Mouse (Mus musculus) layer of hippocampus, adult 9-10 months (tissue): ENCODE results near the gene Mul1.

ENCODE experiments used
- DNase-seq: peaks from one replicate; pipeline ENCODE4 v3.0.0; 2022; ENCODE audit warnings: low spot score

Mul1 gene

DNA sequence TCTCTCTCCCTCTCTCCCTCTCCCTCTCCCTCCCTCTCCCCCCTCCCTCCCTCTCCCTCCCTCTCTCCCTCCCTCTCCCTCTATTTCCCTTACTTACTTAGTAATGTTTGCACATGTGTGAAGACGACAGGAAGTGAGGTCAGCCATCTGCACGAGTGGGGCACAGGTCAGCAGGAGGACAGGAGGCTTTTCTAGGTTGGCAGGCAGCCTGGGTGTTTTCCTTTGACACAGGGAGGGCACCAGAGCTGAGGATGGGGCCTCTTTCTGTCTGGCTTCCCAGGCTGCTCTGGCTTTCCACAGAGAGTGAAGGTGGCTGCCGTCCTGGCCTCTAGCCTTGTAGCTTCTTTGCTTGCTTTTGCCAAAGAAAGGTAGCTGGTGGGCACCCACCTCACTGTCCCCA is 5.6 kb downstream of the Mul1 start:
- DNase-seq = no peak

DNA sequence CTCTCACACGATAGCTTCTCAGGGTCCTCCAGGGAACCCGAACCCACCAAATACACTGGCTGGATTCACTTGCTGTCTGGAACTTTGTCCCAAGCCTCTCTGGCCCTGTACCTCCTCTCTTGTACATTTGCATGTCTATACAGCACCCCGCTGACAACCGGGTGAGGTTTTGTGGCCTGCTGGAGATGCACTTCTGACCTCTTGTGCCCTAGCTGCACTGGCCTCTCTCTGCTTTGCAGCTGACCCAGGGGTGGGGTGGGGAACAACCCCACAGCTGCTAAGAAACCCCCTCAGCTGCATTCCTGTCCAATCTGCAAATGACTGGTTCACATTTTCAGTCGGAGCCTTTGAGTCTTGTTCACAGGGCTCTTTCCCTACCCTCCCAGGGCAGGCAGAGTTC is 10.5 kb downstream of the Mul1 start:
- DNase-seq = no peak

DNA sequence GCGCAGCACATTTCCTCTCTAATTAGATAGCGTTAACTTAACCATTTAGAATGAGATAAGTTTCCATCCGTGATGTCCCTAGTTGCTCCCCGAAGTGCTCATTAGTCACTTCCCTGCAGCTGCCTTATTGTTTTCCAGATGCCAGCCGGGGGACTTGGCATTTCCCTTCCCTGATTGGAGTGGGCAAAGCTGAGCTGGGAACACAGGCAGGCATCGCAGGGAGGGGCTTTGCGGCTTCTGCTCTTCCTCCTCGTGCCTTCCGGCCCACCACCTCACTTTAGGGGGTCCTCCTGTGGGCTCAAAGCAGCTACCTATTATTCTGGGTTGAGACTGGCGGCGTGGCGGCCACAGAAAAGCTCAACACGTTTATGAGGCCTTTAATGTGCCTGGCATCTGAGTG is 12.5 kb downstream of the Mul1 start:
- DNase-seq = no peak

DNA sequence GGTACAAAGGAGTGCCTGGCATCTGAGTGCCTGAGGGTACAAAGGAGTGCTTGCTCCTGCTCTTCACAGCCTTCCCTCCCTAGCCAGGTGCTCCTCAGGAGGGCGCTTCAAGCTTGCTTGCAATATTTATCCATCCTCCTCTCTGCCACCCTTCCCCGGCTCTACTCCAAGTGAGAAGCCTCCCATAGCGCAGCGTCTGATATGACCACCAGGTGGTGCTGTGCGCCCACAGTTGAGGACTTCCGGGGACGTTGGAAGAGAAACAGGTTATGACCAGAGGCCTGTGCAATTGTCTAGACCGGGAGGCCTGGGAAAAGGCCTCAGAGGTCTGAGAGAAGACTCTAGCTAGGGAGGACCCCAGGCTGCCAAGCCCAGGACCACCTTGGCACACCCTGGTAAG is 12.9 kb downstream of the Mul1 start:
- DNase-seq = peak; percentile 96

DNA sequence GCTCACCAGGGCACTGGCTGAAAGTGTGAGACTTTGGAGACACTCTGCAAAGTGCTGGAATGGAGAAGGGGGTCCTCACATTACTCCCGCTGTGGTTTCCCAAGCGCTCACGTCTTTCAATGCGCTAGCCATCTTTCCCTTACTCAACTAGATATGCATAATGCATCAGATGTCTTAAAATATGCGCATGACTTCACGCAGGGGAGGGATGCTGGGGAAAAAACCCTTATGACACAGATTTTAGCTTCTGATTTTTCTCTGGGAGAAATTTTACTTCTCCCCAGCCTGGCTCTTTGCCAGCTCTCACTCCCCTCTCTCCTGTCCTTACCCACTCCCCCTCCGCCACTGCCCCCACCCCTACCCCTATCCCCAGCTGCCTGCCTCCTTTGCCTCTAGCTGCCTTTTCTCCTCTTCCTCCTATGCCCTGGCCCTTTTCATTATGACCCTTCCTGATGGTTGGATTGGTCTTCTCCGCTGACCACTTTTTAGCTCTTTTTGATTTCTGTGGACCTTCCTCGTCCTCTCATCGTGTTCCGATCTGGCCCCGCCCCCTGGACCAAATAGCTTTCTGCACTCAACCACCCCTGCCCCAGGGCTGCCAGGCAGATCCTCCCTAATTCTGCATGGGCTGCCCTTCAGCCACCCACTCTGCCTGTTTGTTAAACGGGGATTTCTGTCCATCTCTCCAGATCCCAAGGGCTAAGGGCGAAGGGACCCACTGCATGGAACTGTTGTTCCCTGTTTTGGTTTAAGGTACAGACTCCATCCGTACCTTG is 13.5 kb downstream of the Mul1 start:
- DNase-seq = no peak

DNA sequence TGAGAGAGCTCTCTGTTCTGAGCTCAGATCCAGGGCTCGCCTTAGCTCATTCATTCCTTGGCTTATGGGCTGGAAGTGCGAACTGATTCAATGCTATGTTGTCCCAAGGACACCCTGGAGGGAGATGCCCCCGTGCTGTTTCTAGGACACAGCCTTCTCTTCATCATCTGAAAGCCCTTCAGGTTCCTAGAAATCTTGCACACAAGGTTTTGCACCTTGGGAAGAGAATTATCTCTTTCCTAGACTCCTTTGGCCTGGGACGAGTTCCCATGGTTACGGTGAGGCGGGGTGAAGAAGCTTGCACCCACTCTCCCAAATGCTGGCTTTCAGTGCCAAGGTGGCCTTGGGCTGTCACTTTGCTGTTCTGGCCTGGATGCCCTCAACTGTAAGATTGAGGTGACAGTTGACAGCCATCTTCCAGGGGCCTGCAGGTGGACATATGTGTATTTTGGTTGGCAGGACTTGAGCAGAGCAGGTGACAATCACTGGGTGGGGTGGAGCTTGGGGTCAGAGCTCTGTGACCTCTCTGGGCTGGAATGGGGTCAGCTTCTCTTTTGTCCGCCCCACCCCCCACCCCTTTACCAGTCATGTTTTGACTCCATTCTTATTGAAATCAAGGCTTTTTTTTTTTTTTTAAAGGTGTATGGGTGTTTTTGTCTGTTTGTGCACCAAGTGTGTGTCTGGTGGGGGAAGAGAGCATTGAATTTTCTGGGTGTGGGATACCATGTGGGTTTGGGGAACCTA is 14.6 kb downstream of the Mul1 start:
- no peak for DNase-seq

DNA sequence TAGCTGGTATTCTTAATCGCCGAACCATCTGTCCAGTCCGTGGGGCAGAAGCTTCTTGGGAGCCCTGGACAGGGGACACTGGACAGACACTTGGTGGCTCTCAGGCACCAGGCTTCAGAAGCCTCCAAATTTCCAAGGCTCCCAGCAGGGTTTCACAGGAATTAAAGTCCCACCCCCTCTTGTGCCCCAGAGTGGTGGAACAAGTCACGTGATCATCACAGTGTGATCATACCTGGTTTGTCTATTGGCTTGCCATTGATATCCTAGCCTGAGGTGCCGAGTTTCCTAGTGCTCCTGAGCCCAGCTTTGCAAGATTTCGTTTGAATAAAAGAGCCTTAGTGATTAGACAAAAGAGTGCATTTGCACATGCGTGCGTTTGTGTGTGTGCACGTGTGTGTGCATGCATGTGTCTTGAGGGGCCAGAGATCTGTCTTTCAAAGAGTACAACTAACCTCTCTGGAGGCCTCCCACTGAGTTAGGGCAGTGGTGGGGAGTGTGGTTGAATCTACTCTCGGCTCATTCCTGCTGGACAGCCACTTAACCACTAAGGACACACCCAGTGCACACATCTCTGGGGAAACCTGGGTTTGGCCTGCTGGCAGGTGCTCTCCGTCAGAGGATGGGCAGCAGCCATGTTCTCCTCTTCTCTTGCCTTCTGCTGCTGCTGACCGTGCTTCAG is 15.3 kb downstream of the Mul1 start:
- no peak for DNase-seq

DNA sequence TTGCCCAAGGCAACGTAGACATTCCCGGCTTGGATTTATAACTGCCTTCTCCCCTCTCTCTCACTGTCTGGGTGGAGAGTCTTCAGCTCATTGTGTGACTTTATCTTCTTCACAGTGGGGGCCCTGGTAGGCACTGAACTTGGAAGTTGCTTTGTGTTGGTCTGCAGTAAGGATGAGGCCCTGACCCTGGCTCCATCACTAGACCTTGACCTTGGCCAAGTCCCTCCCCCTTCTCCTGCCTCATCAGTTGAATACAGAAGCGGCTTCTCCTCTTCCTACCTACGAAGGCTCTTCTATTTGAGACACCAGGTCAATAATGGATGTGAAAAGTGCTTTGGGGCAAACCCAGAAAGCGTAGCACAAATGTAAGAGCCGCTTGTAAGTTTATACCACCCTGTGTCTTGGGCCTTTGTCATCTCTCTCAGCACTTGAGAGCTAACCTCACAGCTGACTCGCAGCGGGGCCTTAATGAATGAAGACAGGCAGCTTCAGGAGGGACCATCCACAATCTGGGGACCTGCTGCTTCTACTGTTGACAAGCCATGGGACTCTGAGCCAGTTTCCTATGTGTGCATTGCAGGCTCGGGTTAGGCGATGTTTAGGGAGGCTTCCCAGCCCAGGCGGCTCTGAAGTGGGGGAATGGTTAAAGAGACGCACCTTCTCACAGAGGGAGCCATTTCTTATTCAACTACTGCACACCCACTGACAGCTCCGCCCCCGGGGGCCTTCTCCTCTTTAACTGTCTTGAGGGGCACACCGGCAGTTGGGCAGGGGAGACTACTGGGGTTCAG is 18.0 kb downstream of the Mul1 start:
- no peak for DNase-seq

DNA sequence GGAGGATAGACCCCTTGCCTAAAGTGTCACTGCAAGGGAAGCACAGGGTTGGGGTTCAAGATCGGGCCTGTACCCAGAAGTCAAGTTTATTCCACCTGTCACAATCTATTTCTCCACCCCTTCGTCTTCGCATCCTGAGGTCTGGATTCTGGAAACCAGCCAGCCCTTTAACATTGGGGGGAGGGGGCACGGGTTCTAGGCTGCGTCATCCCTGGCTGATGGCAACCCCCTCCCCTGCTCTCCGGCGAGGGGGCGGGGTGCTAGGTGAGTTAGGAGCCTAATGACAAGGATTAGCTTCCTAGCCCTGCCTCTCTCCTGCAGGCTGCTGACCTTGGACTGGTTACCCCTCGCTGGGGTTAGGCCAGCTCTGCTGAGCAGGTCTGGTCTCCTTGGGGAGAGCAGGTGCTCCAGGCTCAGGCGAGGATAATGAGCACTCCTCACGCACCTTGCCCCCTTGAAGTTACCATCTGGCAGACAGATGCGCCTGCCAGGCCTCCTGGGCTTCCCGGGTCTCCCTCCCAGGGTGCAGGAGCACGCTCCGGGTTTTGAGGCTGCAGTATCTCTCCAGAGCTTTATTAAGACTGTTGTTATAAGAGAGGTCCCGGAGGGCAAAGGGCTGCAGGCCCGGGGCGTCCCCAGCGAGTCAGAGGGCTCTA is 18.8 kb downstream of the Mul1 start:
- DNase-seq = no peak

DNA sequence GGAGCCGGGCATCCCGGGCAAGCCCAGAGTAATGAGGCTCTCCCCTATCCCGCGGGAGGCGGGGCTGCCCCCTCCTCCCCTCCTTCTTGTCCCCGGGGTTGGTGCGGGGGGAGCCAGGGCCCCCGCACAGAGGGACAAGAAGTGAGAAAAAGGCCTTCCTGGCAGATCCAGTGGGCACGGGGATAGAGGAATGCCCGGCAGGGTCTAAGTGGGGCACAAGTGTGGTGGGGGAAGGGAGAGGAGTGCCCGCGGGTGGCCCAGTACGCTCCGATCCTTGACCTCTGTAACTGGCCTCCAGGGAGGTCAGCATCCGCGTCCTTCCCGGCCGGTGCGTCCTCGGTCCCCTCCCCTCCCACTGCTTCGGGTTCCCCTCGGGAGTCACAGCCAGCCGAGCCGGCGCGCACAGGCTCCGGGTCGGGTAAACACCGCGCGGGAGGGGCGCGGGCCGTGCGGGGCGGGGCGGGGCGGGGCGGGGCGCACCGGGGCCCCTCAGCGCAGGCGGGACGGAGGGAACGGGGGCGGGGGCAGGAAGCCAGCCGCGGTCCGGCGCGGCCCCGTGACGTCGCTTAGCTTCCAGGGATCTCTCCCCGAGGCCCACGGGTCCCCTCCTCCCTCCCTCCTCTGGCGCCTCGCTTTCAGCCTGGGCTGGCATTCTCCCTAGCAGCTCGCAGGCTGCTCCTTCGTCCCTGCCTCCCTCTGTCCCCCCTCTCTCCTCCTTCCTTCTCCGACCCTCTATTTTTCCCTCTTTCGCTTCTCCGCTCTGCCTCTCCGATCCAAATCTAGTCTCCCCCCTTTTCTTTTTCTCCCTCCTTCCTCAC is 19.5 kb downstream of the Mul1 start, which contains the start of gene Camk2n1:
Camk2n1 (plus strand) TSS at position 562 of the 818 bp plus-strand sequence.
- no peak for DNase-seq

DNA sequence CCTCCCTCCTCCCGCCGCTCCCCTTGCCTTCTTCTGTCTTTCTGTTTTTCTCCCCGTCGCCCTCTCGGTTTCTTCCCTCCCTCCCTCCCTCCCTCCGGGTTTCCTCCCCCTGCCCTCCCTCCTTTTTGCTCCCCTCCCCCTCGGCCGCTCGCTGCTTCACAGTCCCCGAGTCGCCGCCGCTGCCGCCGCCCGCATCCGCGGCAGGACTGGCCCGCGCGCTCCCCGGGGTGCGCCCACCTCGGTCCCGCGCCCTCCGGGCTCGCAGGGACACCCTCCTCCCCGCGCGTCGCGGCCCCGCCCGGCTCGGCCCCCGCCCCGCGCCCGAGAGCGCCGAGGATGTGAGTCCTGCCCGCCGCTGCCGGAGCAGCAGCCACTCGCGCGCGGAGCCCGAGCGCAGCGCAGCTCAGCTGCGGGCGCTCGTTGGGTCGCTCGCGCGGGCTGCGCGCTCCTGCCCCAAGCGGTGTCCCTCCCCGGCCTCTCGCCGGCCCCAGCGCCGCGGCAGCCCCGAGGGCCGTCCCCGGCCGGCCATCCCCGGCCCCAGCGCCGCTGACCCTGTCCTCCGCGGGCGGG is 20.2 kb downstream of the Mul1 start:
- DNase-seq = no peak

DNA sequence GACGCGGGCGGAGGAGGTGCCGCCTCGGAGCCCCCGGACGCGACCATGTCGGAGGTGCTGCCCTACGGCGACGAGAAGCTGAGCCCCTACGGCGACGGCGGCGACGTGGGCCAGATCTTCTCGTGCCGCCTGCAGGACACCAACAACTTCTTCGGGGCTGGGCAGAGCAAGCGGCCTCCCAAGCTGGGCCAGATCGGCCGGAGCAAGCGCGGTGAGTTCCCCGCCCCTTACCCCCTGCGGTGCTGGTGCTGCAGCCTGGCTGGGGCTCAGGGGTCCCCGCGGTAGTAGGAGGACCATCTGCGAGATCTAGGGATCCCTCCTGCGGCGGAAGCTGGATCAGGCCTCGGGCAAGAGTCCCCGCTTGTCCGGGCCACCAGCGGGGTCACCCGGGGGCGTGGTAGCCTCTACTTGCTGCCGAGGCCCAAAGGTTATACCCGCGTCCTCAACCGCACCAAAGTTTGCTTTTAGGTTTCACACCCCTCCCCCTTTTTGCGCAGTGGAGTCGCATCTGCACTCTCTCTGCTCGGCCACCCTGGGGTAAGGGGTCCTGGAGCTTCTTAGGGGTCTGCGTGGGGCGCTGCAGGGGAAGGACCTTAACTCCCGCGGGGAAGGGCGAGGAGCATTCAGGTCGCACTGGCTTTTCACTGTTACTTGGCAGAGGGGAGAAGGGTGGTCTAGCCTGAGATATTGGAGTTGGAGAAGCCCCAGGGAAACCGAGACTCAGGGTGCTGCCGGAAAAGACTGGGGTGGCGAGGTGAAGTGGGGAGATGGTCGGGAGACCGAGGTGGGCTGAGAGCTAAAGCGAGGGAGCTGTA is 20.9 kb downstream of the Mul1 start:
- no peak for DNase-seq

DNA sequence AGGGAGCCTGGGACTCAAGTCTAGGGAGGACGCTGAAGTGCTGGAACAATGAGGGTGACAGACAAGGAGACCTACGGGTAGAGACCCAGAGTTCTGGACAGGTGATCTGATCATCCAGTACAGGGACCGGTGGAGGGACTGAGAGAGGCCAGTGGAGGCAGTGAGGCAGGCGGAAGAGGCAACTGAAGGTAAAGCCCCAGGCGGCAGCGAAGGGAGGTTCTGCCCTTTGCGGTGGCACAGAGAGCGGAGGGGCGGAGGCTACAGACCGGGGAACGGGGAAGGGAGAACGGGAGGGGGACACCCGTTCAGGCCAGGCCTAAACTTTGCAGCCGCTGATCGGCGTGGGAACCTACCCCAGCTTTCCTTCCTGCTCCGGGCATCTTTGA is 21.5 kb downstream of the Mul1 start:
- DNase-seq = no peak

DNA sequence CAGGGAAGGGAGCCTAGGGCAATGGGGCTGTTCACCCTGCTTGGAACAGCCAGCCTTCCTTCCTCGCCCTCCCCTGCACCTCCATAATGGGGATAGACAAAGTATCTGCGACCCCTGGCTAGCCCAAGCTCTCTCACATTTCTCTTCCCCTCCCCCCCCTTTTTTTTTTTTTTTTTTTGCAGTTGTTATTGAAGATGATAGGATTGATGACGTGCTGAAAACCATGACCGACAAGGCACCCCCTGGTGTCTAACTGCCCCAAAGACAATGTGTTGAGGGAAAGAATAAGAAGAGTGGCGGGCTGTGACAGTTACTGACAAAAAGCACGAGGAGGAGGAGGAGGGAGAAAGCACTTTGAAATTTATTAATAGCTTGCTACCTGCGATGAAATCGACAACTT is 22.1 kb downstream of the Mul1 start:
- no peak for DNase-seq

DNA sequence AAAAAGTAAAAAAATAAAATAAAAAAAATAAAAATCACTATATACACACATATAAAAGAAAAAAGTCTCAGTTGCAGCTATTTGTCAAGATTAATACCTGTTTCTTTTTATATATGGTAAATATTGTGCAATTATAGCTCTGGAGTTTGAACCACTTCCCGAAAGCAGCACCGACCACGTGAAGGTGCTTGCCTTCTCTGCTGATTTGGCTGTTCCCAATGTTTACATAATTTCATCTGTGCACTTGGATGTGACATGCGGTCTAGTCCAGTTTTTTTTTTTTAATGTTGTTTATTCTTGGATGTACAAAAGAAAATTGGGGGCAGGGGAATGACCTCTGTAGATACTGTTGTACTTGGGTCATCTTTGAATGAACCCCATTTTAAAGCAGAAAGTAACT is 22.6 kb downstream of the Mul1 start:
- DNase-seq = no peak

DNA sequence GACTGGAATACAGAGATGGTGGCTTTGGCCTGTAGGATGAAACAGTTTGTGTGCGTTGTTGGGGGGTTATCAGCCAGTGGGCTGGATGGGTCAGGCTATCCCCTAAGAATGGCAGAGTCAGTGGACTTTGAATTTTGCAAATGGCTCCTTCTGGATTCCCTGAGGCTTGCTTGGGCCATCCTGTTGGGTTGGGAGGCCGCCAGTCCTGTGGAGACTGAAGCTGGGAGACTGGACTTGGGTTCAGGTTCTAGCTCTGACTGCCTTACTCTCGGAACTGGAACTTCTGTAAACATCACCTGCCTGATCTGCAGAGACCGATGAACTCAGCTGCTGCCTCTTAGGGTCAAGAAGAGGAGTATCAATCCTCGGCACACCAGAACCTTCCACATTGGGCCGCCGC is 23.7 kb downstream of the Mul1 start:
- no peak for DNase-seq

DNA sequence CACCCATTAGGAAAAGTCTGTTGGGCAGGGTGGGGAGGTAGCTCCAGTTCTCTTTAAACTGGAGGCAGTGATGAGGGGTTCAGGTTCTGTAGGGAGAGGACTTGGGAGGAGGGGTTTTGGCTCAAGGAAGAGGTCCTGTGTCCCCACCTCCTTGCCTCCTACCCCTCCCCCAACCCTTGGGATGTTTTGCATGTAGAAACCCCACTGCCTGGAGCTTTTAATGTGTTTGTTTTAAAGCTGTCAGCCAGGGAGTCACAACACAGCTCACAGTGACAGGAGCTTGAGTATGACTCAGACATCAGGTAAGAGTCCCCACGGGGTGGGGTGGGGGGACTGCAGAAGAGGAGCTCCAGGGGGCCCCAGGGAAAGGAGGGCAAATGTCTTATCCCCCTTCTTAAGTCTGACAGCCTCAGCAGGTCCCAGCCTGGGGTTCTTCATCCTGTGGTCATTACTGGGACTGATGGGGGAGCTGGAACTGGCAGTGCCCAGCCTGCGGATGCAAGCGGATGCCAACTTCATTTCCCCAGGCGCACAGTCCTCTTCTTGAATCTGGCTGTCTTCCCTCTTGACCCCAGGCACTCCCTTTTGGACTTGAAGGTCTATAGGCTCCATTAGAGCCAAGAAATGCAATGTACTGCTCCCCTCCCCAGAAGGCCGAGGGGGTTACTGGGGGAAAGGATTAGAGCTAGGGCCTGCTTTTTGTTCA is 24.4 kb downstream of the Mul1 start:
- no peak for DNase-seq

DNA sequence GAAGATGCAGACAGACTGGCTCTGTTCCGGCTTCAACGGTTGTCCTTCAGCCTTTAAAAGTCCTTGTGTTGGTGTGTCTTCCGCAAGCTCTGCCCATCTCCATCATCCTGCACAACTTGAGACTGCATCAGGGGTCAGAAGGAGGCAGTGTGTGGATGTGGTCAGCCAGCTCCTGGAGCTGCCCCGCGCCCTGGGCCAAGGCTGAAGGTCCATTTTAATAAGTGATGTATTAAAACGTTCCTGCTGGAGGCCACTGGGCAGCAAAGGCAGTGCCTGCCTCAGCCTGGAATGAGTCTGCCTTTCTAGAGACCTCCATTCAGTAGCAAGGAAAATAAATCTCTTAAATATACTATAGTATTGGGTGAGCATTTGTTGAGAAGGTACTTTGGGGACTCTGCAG is 25.3 kb downstream of the Mul1 start:
- DNase-seq = no peak

DNA sequence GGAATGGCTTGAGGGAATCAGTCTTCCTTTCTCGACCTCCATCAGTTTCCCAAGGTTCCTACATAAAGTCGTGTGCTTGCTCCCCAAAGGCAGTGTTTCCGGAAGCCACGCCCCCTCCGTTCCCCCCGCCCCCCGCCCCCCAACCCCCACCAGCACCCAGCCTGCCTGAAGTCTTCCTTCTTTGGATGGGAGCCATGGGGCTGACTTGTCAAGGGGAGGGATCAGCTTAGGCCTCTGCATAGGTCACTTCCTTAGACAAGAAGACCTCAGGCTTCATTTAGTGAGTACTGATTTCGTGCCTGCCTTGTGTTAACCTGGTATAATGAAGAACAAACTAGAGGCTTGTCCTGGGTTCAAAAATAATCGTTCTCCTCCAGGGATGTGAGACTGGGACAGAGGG is 26.4 kb downstream of the Mul1 start:
- DNase-seq = no peak
